11 mouse cellular contexts compared by ENCODE assay signal in genomic region chr9:102977791-102978492, GRCm38 (mm10). TPM values are rescaled to one million over a fixed set of nuclear protein-coding genes. Genes with fewer than 3 reads are reported as not detected.
DNase-seq lines count a peak whose midpoint lies in the region; ATAC-seq and TF ChIP-seq lines count a peak whose summit lies in the region.
"Had no signal": no experiment of that assay in that cellular context is flagged by ENCODE, and none has a peak within 500 bp of the region (broad histone marks: within the 10 kb centered on the region; RNA-seq: fewer than 3 reads in every experiment).

No protein-coding gene starts in this region.

- no peak for ATAC-seq in limb, embryonic 12.5 days (ENCODE audit: insufficient number of reproducible peaks, insufficient read depth, low FRiP score, low TSS enrichment, low read depth)
- ATAC-seq: Patski had no signal

- DNase-seq in adipocyte (ENCODE audit: low spot score): peak; percentile 70
- peak; percentile 77 for DNase-seq in embryonic facial prominence, embryonic 10.5 days (ENCODE audit: low spot score)
- DNase-seq in heart, postnatal 10 days: peak; percentile 62 to 68
- no peak for DNase-seq in layer of hippocampus, adult 2 months (ENCODE audit: low spot score in 2 of 2)
- DNase-seq in spleen, postnatal 14 days (ENCODE audit: low spot score in 2 of 2): no peak
- no peak for DNase-seq in left cerebral cortex, adult 18-20 months (ENCODE audit: low spot score in 2 of 2)
- DNase-seq in layer of hippocampus, postnatal 25 days (ENCODE audit: extremely low spot score in 1 of 2, low spot score in 1 of 2): no peak
- DNase-seq: cerebellum, postnatal 14 days had no signal

- TF ChIP-seq CTCF in layer of hippocampus, adult 2 months (conservative IDR thresholded peaks at IDR 0.05): no peak

- peak overlapping the region; percentile 61 for H3K27ac ChIP-seq in embryonic facial prominence, embryonic 10.5 days (replicated peaks)
- H3K27ac ChIP-seq in limb, embryonic 12.5 days: peak overlapping the region; percentile 74
- H3K27ac ChIP-seq in layer of hippocampus, adult 2 months: no peak overlapping the region

- intact Hi-C loops in heart, postnatal 10 days (cut with DNase I): no loop called here

- peaks cover 64% of the 10 kb centered on the region for H3K4me1 ChIP-seq in embryonic facial prominence, embryonic 10.5 days
- H3K4me1 ChIP-seq in limb, embryonic 12.5 days (replicated peaks): peaks cover 35% of the 10 kb centered on the region

- H3K4me2 ChIP-seq in limb, embryonic 12.5 days: peak overlapping the region; percentile 17; the same call in 1 of the 2 replicates

- 35% methylated on average over 9 of the region's 9 CpGs for WGBS in embryonic facial prominence, embryonic 10.5 days
- WGBS in limb, embryonic 12.5 days: 18% methylated on average over 9 of the region's 9 CpGs

- 0 out of 2 replicates have a peak, but pooled peaks cover 9% of the 10 kb centered on the region for H3K27me3 ChIP-seq in embryonic facial prominence, embryonic 10.5 days (replicated peaks; ENCODE audit: low read depth, poor library complexity, severe bottlenecking)
- H3K27me3 ChIP-seq in limb, embryonic 12.5 days: 0 out of 2 replicates have a peak, but pooled peaks cover 2% of the 10 kb centered on the region
- H3K27me3 ChIP-seq: Patski had no signal

- no peak overlapping the region for H3K4me3 ChIP-seq in embryonic facial prominence, embryonic 10.5 days
- no peak overlapping the region for H3K4me3 ChIP-seq in limb, embryonic 12.5 days (replicated peaks)
- H3K4me3 ChIP-seq in layer of hippocampus, adult 2 months: no peak overlapping the region

- no peak overlapping the region for H3K9ac ChIP-seq in limb, embryonic 12.5 days (replicated peaks)

- H3K9me3 ChIP-seq in embryonic facial prominence, embryonic 10.5 days: no peaks in the 10 kb centered on the region
- H3K9me3 ChIP-seq in limb, embryonic 12.5 days: no peaks in the 10 kb centered on the region

- no peaks in the 10 kb centered on the region for H3K36me3 ChIP-seq in embryonic facial prominence, embryonic 10.5 days (replicated peaks)
- no peaks in the 10 kb centered on the region for H3K36me3 ChIP-seq in limb, embryonic 12.5 days

RNA-seq across cellular contexts. Expression of gene Slco2a1, which starts 10.6 kb away (rescaled TPM):
- polyA plus RNA-seq in embryonic facial prominence, embryonic 10.5 days (2016; fragmentation: Nextera tagmentation; extraction: Ambion mirVana): 0.69 and 1.2 TPM in 2 replicates
- total RNA-seq in heart, postnatal 10 days (2021): 1 to 10 TPM; 8.5 to 10.0 TPM
- polyA plus RNA-seq in limb, embryonic 12.5 days (2016; fragmentation: Nextera tagmentation; extraction: Ambion mirVana): 1.0 and 1.2 TPM in 2 replicates
- total RNA-seq in layer of hippocampus, adult 2 months (2021): 1 to 10 TPM; 2.0 to 3.2 TPM
- total RNA-seq in left cerebral cortex, adult 18-20 months (2021): 1 to 10 TPM; 1.1 to 1.5 TPM
- total RNA-seq in layer of hippocampus, postnatal 25 days (2021): 1 to 10 TPM; 2.6 to 2.7 TPM
- total RNA-seq: megakaryocyte-erythroid progenitor cell, adult 5-6 weeks had no signal

Comparison
In these comparisons a context has a peak if more than half of its experiments do, and no peak if none do; other contexts are left out.
1. DNase-seq: peak in adipocyte (single experiment), embryonic facial prominence, embryonic 10.5 days (single experiment) and heart, postnatal 10 days (2 of 2); none in layer of hippocampus, adult 2 months (0 of 2), spleen, postnatal 14 days (0 of 2), left cerebral cortex, adult 18-20 months (0 of 2) and layer of hippocampus, postnatal 25 days (0 of 2).